Mouse (Mus musculus) liver (tissue): Measurements from ENCODE around the gene Tmem184b.

ENCODE experiments used
- DNase-seq: peaks from one replicate; pipeline ENCODE4 v3.0.0-alpha.2; 2020; ENCODE audit warnings: mixed read lengths

The Tmem184b gene

DNA sequence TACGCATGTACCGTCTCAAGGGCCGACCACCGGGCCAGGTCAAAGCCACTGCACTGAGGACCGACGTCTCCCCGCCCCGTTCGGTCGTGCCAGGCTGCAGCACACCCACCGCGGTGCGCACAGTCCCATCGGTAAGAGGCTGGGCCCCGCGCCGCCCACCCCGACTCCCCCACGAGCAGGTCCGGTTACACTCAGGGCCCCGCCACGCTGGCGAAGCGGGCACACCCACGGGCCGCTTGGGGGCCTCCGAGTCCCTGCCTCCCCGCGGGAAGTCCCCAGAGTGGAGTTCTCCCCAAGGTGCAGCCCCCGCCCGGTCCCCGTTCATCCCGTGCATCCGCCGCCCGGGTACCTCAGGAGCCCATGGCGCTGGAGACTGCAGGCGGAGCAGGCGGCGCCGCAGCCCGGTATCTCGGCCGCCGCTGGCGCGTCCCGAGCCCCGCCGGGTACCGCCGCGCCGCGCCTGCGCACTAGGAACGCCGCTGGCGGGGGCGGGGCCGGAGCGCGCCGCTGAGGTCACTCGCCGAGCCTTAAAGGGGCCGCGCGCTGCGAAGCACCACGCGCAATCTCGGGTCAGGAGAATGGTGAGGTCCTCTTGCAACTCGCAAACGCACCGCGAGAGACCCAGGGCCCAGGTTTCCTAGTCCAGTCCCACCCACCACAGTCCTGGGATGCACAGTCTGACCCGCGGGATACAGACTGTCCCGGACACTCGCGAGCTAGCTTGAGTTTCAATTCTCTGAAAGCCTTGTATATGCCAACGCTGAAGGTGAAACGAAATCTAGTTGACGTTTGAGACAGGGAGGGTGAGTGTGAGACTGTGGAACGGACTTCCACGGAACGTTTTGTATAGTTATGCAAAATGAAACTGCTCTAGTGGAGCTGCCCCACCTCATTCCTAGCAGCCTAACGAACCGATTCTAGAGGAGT lies at the start of gene Tmem184b:
Gene Tmem184b (minus strand): TSS at position 734 of the 927 bp plus-strand sequence.
- DNase-seq = peak; percentile 86

GRCm38 (mm10) chr15:79448041-79448440 lies 44.7 kb upstream of the Tmem184b start:
- no peak for DNase-seq

DNA sequence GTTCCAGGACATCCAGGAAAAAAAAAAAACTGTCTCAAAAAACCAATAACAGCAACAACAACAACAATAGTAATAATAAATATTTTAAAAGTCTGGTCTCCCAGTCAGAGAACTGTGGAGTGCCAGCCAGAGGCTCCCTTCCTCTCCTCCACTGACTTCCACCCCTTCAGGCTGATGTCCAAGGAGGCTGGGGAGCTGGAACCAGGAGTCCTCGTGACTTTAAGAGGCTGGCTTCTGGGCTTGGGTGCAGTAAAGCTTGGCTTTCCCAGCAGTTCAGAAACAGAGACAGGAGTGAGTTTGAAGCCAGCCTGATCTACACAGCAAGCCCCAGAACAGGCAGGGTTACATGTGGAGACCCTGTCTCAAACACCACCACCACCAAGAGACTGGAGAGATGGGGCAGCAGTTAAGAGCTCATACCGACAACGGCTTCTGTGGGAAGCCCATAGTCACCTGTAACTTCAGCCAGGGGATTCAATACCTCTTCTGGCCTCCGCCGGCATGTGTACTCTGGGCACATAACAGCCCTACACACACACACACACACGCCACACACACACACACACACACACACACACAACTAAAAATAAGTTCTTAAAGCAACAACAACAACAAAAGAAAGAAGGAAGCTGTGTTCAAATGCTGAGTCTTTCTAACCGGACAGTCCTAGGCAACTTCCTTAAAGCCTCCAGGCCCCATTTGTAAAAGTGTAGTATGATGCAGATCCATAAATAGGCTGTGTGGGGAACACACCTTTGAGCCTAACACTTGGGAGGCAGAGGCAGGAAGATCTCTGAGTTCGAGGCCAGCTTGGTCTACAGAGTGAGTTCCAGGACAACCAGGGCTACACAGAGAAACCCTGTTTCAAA lies 42.7 kb upstream of the Tmem184b start:
- DNase-seq = no peak

DNA sequence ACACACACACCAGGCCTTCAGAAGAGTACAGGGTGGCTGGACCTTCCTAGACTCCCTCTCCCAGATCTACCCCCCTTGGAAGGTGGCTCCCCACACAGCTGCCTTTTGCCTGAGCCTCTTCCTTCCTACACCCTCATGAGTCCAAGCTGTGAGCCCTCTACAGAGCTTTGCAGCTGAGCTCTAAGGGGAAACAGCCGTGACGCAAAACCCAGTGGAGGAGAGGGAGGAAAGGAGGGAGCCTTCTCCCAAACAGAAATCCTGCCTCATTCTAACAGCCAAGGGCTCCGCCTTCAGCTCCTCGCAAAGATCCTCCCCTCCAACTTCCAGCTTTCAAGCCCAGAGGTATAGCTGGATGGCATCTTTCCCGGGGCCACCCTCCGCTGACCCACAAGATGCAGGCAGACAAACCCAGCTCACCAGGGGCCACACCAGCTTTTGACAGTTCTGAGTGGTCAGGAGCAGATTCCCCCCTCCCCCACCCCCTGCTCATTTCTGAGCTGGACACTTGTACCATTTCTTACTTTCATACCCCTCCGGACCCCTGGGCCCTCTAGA lies 40.6 kb upstream of the Tmem184b start:
- DNase-seq = no peak

DNA sequence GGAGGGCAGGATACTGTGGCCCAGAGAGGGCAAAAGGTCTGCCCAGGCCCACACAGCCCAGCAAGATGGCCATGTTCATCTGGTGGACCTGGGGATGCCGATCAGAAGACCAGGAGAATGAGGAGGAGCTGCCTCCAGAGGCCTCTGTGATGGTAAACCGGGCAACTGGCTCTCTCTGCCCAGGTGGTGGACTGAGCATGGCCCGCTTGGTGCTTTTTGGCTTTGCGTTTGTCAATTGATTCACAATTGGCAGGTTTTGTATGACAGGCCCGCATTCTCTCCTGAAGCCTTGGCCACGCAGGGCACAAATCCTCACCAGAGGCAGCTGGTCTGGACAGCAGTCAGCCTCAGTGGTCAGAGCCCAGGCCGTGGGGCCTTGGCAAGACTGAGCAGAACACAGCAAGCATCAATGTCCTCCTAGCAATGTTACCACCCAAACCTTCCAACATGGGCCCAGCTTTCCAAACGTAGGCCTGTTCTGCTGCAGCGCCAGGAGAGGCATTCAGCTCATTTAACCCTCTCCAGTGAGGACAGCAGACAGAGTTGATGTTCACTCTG lies 39.7 kb upstream of the Tmem184b start:
- no peak for DNase-seq

DNA sequence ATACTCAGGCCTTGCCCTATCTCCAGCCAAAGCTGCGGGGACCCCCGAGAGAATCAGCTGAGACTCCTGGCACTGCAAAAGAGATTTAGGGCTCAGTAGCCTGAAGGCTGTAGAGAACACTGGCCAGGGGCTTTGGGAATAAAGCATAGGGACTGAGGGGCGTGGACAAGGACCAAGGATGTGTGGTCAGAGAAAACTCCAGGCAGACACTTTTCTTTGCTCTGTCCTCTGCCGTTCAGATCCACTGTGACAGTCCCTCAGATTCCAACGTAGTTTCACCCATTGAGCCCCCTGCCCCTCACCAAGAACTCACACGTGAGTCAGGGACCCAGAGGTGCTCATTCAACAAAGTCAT lies 38.9 kb upstream of the Tmem184b start:
- no peak for DNase-seq

DNA sequence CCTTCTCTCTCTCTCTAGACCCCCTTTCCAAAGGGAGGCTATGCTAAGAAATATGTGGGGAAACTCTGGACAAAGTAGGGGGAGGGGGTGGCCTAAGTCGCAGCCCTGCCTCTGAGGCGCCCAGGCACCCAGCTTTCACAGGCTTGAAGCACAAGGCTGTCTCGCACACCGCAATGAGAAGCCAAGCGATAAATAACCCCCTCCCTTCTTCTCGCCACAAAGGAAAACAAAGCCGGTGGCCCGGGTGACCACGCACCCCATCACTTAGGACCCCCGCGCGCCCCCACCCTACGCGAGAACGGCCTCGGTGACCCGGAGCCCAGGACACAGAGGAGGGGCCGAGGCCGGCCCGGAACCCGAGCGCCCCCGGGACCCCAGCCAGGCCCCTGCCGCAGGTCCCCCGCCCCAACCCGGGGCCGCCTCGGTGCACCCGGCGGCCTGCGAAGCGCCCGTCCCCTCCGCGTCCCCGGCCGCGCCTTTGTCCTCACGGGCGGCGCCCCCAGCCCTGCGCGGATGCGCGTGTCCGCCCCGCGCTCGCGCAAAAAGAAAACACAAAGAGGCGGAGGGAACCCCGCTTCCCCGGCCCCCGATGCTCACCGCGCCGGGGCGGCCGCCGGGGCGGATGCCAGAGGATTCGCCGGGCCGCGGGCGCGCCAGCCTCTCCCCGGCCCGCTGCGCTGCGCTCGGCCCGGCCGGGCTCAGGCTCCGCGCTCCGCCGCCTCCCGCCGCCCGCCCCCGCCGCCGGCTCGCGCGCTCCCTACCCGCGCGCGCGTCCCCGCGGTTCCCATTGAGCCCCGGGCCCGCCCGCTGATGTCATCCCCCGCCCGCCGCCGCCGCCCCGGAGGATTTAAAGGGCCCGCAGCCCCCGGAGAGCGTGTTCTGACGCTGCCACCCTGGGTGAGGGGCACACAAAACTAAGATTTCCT lies 38.2 kb upstream of the Tmem184b start:
- peak; percentile 72 for DNase-seq

DNA sequence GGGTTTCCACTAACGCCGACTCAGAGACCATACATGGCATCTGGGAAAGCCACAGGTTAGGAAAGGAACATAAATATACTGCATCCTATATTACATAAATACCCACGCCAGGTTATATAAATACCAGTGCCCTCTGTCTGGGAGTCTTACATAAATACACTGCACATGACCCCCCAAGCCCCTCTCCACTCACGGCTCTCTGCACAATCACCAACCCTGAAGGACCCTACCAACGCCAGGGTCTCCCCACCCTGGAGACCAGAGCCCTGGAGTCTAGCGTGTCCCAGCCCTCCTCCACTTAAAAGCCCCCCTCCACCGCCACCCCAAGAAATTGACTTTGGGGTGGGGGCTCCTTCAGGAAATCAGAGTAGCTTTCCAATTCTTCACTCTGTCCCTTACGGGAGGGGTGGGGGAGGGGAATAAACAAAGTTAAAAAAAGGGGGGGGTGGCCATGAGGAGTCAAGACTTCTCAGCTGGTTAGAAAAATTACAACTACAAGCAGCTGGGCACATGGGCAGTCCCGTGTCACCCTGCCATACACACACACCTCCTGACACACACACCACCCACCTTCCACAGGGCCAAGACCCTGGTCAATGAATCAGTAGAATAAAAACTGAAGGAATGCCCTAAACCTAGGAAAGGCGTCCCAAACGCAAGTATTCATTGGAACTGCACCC lies 37.4 kb upstream of the Tmem184b start:
- DNase-seq = no peak

- no peak for DNase-seq
These were observed 36.9 kb upstream of the Tmem184b start for GRCm38 (mm10) chr15:79440223-79440622.

DNA sequence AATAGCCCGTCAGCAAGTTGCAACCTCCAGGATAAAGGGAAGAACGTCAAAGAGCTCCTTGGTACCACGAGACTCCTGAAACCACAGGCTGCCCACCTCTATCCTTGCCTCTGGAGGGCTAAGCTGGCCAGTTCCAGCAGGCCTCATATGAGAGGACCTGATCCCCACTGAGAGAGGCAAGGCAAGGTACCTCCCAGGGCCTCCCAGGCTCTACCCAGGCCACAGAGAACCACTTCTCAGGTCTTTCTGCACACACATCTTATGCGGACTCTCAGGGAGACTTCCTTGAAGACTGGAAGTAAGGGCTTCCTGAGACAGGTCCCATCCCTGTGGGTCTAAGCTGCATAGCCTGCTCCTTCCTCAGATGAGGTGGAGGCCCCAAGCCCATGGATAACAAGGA lies 36.0 kb upstream of the Tmem184b start:
- no peak for DNase-seq

- DNase-seq = no peak
These were observed 35.4 kb upstream of the Tmem184b start for GRCm38 (mm10) chr15:79438816-79439215.

DNA sequence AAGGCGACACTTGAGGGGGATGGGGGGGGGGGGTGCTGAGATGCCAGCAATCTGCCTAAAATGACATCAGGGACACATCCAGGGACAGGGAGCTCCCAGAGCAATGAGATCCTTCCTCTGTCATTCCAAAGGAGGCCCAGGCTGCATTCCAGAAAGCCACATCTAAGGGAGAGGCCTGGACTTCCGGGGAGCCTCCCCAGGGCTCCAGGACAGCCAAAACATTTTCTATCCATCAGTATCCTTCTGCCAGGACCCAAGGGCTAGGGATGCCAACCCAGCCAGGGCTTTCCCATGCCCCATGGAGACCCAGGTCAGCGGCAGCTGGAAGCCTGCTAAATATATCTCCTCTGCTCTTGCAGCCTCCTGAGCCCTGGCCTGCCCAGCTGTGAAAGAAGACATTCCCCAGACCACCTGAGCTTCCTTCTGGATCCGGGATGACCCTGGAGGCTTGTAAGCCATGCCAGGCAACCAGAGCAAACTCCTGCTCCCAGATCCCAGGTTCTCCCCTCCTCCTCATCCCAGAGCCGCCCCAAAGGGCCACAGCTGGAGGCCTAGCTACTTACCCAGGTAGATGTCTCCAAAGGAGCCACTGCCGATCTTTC lies 34.9 kb upstream of the Tmem184b start:
- no peak for DNase-seq

DNA sequence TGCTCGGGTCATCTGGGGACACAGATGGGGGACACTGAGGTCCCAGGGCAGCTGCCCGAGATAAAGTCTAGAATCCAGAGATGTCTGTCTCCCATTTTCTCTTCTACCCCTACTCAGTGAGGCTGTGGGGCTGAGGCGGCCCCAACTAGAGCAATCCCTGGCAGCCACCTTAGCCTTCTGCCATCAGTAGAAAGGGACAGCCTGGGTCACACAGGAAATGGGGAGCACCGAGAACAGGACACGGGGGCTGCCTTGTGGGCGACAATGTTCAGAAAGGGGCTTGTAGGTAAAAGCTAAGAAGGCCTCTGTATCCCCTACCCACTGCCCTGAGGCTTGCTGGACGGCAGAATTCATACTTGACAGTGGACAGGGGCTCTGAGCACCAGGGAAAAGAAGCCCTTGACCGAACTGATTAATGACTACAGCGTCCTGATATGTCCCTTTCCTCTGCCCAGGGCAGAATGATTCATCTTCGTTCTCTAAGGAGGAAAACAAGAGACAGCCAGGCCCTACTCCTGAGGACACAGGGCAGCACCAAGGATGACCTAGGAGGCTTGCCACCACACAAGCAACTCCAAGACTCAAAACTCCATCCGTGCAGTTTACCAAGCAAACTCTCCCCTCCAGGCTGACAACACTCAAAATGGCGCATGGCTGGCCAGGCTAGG lies 34.3 kb upstream of the Tmem184b start:
- no peak for DNase-seq

DNA sequence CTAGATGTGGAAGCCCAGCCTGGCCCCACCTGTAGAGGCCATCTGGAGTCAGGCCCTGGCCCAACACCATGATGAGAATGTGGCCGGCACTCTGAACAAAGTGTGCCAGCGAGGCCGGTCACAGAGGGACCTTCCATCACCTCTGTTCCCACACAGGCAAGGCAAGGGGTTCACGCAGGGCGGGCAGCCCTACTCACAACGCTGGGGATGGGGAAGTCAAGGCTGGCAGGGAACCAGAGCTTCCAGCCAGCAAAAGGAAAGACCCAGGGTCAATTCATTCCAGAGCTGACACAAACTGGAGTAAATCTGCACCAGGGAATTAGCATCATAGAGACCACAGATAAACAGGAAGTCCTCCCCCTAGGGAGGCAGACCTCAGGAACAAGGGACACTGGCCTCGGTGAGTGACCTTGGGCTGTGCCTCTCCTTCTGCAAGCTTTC lies 33.1 kb upstream of the Tmem184b start:
- no peak for DNase-seq

- DNase-seq = no peak
These were observed 31.9 kb upstream of the Tmem184b start for GRCm38 (mm10) chr15:79435191-79435671.

GRCm38 (mm10) chr15:79432892-79433291 lies 29.5 kb upstream of the Tmem184b start:
- DNase-seq = peak; percentile 49

GRCm38 (mm10) chr15:79432328-79432727 lies 29.0 kb upstream of the Tmem184b start:
- no peak for DNase-seq

DNA sequence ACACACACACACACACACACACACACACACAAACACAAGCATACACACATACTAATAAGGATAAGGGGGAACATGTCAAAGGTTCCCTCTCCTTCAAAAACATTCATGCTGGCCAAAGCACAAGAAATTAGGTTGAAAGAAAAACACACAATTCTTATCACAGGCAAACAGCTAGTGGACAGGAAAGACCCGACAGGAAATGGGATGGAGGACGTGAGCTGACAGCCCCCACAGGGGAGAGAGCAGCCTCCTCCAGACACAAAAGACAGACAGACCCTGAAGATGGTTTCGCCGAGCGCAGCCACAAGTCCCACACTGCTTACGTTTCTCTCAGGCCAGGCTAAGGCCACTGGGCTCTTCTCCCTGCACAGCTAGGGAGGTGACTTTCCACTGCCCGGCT lies 28.6 kb upstream of the Tmem184b start:
- DNase-seq = no peak

GRCm38 (mm10) chr15:79430461-79431000 lies 27.2 kb upstream of the Tmem184b start:
- DNase-seq = no peak

DNA sequence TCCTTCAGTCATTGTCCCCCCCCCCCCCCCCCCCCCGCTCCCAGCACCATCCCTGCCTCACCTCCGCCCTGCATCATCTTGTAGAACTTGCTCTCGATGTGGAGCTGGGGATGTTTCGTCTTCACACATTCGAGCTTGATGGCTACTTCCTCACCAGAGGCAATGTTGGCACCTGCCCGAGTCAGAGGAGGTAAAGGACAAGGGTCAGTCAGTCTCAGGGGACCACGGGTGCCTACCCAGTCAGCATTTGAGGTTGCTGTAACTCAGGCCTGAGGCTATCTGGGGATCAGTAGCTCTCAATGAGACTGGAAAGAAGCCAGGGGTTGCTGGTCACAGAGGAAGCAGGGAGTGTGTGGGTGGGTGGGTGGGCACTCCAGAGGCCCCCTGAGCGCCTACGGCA lies 26.6 kb upstream of the Tmem184b start:
- no peak for DNase-seq
